Mouse (Mus musculus): ENCODE measurements at regions not wholly inside any gene's neighbourhood (a gene's known extent, or its start where the extent isn't known, plus 50 kb on each side); places are given as distances from the start of the nearest gene placed in this dataset.

GRCm38 (mm10) chr5:64422787-64423587 is 266.9 kb downstream of the Tbc1d1 start:
- no peak for TF ChIP-seq POLR2A (IDR thresholded peaks at IDR 0.05; ENCODE audit: insufficient read depth, low read length)
- no peak for TF ChIP-seq CTCF (IDR thresholded peaks at IDR 0.05; ENCODE audit: low read depth, low read length)

Data from ES-Bruce4 (cell line).